Mouse (Mus musculus): ENCODE data around the gene Cdk2ap1. TPM values are rescaled to one million over a fixed set of nuclear protein-coding genes. Genes with fewer than 3 reads are reported as not detected.

Gene Cdk2ap1
- 100 TPM for polyA plus RNA-seq (2017; shearing (Covaris generic))

DNA sequence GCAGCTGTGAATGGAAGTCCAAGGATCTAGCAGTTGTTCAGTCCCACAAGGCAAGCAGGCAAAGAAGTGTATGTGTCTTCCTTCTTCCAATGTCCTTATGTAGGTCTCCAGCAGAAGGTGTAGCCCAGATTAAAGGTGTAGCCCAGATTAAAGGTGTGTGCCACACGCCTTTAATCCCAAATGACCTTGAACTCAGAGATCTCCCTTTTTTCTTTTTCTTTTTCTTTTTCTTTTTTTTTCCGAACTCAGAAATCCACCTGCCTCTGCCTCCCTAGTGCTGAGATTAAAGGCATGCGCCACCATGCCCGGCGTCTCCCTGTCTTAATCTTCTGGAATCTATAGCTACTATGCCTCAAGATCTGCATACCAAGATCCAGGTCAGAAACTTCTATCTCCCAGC lies at the start of gene Cdk2ap1:
Gene Cdk2ap1 (minus strand): TSS at position 101 of the 400 bp plus-strand sequence.

DNA sequence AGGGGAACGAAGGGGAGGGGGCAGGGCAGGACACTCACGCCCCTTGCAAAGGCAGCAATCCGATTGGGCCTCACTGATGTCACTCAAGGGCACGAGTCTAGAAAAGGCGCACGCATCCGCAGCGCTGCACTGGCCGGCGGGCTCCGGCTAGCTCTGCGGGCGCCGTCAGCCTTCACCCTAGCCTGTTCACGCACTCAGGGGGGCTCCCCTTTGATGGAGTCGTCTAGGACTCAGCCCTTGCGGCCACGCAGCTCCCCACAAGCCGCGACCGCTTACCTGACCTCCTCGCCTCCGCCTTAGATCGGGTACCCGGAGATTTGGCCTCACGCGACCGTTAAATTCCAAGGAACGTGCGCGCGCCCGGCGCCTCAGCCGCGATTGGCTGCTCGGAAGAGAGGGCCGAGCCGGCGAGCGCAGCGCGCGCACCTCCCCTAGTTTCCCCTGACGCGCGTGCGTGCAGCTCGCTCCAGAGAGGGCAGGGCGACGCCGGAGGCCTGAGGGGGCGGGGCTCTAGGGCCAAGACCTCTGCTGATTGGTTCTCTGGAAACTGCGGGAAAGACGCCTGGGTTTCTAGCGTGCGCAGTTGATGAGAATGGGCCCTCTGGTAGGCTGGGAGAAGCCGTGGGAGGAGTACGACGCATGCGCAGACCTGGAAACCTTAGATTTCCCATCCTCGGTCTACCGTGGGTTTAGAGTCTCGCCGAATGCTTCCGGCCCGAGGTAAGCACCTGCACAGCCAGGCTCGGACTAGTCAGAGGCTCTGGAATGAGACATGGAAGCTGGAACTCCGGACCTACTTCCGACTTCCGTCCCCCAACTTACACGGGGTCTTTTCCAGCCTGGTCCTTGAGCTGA lies 35.1 kb downstream of the Cdk2ap1 start, which contains the start of the genes Mphosph9 and 2810006K23Rik:
Gene Mphosph9 (minus strand): TSS at position 463 of the 855 bp plus-strand sequence.
Gene 2810006K23Rik (plus strand): TSS at position 580 of the 855 bp plus-strand sequence.

Other genes starting within 250 kb of the Cdk2ap1 start
- gene Arl6ip4, start 247.0 kb downstream of the Cdk2ap1 start, polyA plus RNA-seq (2017; shearing (Covaris generic)), result 50.7 TPM
- 17.8 TPM for gene Pitpnm2, start 113.3 kb downstream of the Cdk2ap1 start, polyA plus RNA-seq (2017; shearing (Covaris generic))
- 31.2 TPM for gene Mphosph9, start 35.1 kb downstream of the Cdk2ap1 start, polyA plus RNA-seq (2017; shearing (Covaris generic))
- 2.8 TPM for gene 2810006K23Rik, start 35.0 kb downstream of the Cdk2ap1 start, polyA plus RNA-seq (2017; shearing (Covaris generic))
- gene Sbno1, start 62.9 kb upstream of the Cdk2ap1 start, polyA plus RNA-seq (2017; shearing (Covaris generic)), result 126 TPM
- 75.6 TPM for gene Kmt5a, start 76.8 kb upstream of the Cdk2ap1 start, polyA plus RNA-seq (2017; shearing (Covaris generic))
- 21.3 TPM for gene Rilpl2, start 115.3 kb upstream of the Cdk2ap1 start, polyA plus RNA-seq (2017; shearing (Covaris generic))
- gene Snrnp35, start 120.1 kb upstream of the Cdk2ap1 start, polyA plus RNA-seq (2017; shearing (Covaris generic)), result 8.3 TPM
- 1.7 TPM for gene Rilpl1, start 168.3 kb upstream of the Cdk2ap1 start, polyA plus RNA-seq (2017; shearing (Covaris generic))
- gene Tmed2, start 177.6 kb upstream of the Cdk2ap1 start, polyA plus RNA-seq (2017; shearing (Covaris generic)), result 561 TPM
- gene Ddx55, start 189.8 kb upstream of the Cdk2ap1 start, polyA plus RNA-seq (2017; shearing (Covaris generic)), result 16.9 TPM
- 35.9 TPM for gene Eif2b1, start 216.0 kb upstream of the Cdk2ap1 start, polyA plus RNA-seq (2017; shearing (Covaris generic))
- gene Gtf2h3, start 216.1 kb upstream of the Cdk2ap1 start, polyA plus RNA-seq (2017; shearing (Covaris generic)), result 19.7 TPM